Mouse (Mus musculus): ENCODE measurements around the gene Olfr1535.

Olfr1535 gene

GRCm38 (mm10) chr13:21559793-21560192 lies at the start of gene Olfr1535:
TSS of gene Olfr1535 (minus strand) at chr13:21559893.
- no peak for DNase-seq (ENCODE audit: extremely low read depth, low read depth)

- no peak for DNase-seq (ENCODE audit: extremely low read depth, low read depth)
Observed at GRCm38 (mm10) chr13:21591618-21592017, 31.9 kb upstream of the Olfr1535 start.

- no peak for DNase-seq (ENCODE audit: extremely low read depth, low read depth)
Observed at GRCm38 (mm10) chr13:21581659-21582058, 22.0 kb upstream of the Olfr1535 start, which contains the start of gene Olfr1364. TSS of gene Olfr1364 (minus strand) at chr13:21581759.

- no peak for DNase-seq (ENCODE audit: extremely low read depth, low read depth)
Observed at GRCm38 (mm10) chr13:21550416-21551110, 9.1 kb downstream of the Olfr1535 start.

- DNase-seq (ENCODE audit: extremely low read depth, low read depth), result no peak
Observed at GRCm38 (mm10) chr13:21549487-21549886, 10.2 kb downstream of the Olfr1535 start.

- DNase-seq (ENCODE audit: extremely low read depth, low read depth), result no peak
Observed at GRCm38 (mm10) chr13:21542708-21543107, 17.0 kb downstream of the Olfr1535 start, which contains the start of gene Olfr1366. TSS of gene Olfr1366 (minus strand) at chr13:21542808.

- peak; percentile 72 for DNase-seq (ENCODE audit: extremely low read depth, low read depth)
Observed at GRCm38 (mm10) chr13:21530781-21531201, 28.9 kb downstream of the Olfr1535 start, which contains the start of gene Zkscan8. TSS of gene Zkscan8 (minus strand) at chr13:21531120.

- DNase-seq (ENCODE audit: extremely low read depth, low read depth), result peak; percentile 11
Observed at GRCm38 (mm10) chr13:21530136-21530535, 29.6 kb downstream of the Olfr1535 start.

GRCm38 (mm10) chr13:21506221-21506649 lies 53.5 kb downstream of the Olfr1535 start:
- DNase-seq (ENCODE audit: extremely low read depth, low read depth), result peak; percentile 81

All from MEL-GATA-1-ER (cell line).